Mouse (Mus musculus) CH12.LX (cell line): ENCODE data around the gene Slc12a5. TPM values are rescaled to one million over a fixed set of nuclear protein-coding genes. Genes with fewer than 3 reads are reported as not detected.

Source experiments
- DNase-seq: peaks from one replicate; pipeline ENCODE4 v3.0.0-alpha.2; 2013; ENCODE audit errors: extremely low read depth
- H3K27ac ChIP-seq: 2 replicates; pipeline ENCODE4 v1.5.1; 2012; ENCODE audit warnings: low read depth, mild to moderate bottlenecking, control low read depth, moderate library complexity; ENCODE audit not compliant: insufficient read depth
- H3K27me3 ChIP-seq: replicated peaks from 2 replicates; pipeline ENCODE3; 2012; ENCODE audit warnings: inconsistent platforms
- H3K36me3 ChIP-seq, 2 experiments: replicated peaks in 1 of 2; 2 replicates each; pipeline versions ENCODE3 to v1.6.1; 2012; ENCODE audit warnings: inconsistent platforms in 1 of 2, low read length in 1 of 2, mild to moderate bottlenecking in 1 of 2, mixed read lengths in 1 of 2, moderate library complexity in 1 of 2; ENCODE audit not compliant: control insufficient read depth in 1 of 2, insufficient read depth in 1 of 2
- H3K4me1 ChIP-seq, 2 experiments: 2 replicates each; pipeline ENCODE4 v1.6.1; 2012; ENCODE audit warnings: inconsistent platforms in 1 of 2, moderate library complexity in 1 of 2; ENCODE audit not compliant: insufficient read depth in 2 of 2, control insufficient read depth in 1 of 2
- H3K4me2 ChIP-seq: 2 replicates; pipeline ENCODE4 v1.6.1; 2012; ENCODE audit warnings: low read depth, mild to moderate bottlenecking, control low read depth; ENCODE audit not compliant: poor library complexity, insufficient read depth, severe bottlenecking
- H3K4me3 ChIP-seq, 3 experiments: fragments of 150-350 bp in 1 of 3; sonication (generic) in 1 of 3; replicated peaks in 1 of 3; 2 replicates each; pipeline versions ENCODE3 to v1.5.1; 2011 to 2012; ENCODE audit warnings: low read depth in 2 of 3, low read length in 2 of 3, mild to moderate bottlenecking in 2 of 3, moderate library complexity in 2 of 3, control low read depth in 1 of 3, improper control_type of control experiment in 1 of 3, inconsistent platforms in 1 of 3, mixed read lengths in 1 of 3; ENCODE audit not compliant: poor library complexity in 1 of 3
- H3K79me2 ChIP-seq: replicated peaks from 2 replicates; pipeline ENCODE4 v1.6.1; 2012; ENCODE audit warnings: mild to moderate bottlenecking, moderate library complexity; ENCODE audit not compliant: control insufficient read depth, poor library complexity, insufficient read depth, severe bottlenecking; ENCODE audit errors: extremely low read depth
- H3K9ac ChIP-seq: 2 replicates; pipeline ENCODE4 v1.6.1; 2012; ENCODE audit warnings: low read depth, mild to moderate bottlenecking, control low read depth, moderate library complexity; ENCODE audit not compliant: insufficient read depth
- H3K9me3 ChIP-seq: replicated peaks from 2 replicates; pipeline ENCODE3; 2012; ENCODE audit warnings: low read length, inconsistent platforms, mixed read lengths
- CTCF ChIP-seq, 2 experiments: IDR thresholded peaks in 1 of 2; conservative IDR thresholded peaks in 1 of 2; 2 replicates each; pipeline ENCODE4 v1.5.1; 2011 to 2012; ENCODE audit warnings: low read depth in 2 of 2, low read length in 2 of 2, improper control_type of control experiment in 1 of 2, inconsistent platforms in 1 of 2, mild to moderate bottlenecking in 1 of 2, moderate library complexity in 1 of 2
- E2F4 ChIP-seq: IDR thresholded peaks from 2 replicates; pipeline ENCODE4 v1.6.1; 2011; ENCODE audit warnings: low read depth, low read length, improper control_type of control experiment; ENCODE audit not compliant: insufficient replicate concordance
- ELF1 ChIP-seq: IDR thresholded peaks from 2 replicates; pipeline ENCODE4 v1.6.1; 2014; ENCODE audit warnings: low read depth, mild to moderate bottlenecking, inconsistent platforms, low read length, improper control_type of control experiment
- EP300 ChIP-seq: IDR thresholded peaks from 2 replicates; pipeline ENCODE4 v1.6.1; 2011; ENCODE audit warnings: low read length, improper control_type of control experiment
- MAFK ChIP-seq: IDR thresholded peaks from 2 replicates; pipeline ENCODE4 v1.6.1; 2011; ENCODE audit warnings: low read length, improper control_type of control experiment; ENCODE audit not compliant: insufficient replicate concordance
- MAZ ChIP-seq: IDR thresholded peaks from 2 replicates; pipeline ENCODE4 v1.6.1; 2012; ENCODE audit warnings: low read depth, mild to moderate bottlenecking, inconsistent platforms, low read length, improper control_type of control experiment, moderate library complexity
- POLR2A ChIP-seq: IDR thresholded peaks from 2 replicates; pipeline ENCODE4 v1.6.1; 2011; ENCODE audit warnings: low read depth, mild to moderate bottlenecking, improper control_type of control experiment, low read length
- RCOR1 ChIP-seq: conservative IDR thresholded peaks from 2 replicates; pipeline ENCODE4 v1.6.1; 2012; ENCODE audit warnings: low read depth, mild to moderate bottlenecking, inconsistent platforms, low read length, improper control_type of control experiment
- TCF12 ChIP-seq: IDR thresholded peaks from 2 replicates; pipeline ENCODE4 v1.6.1; 2014; ENCODE audit warnings: low read depth, mild to moderate bottlenecking, inconsistent platforms, low read length, improper control_type of control experiment
- ZC3H11A ChIP-seq: IDR thresholded peaks from 2 replicates; pipeline ENCODE4 v1.6.1; 2012; ENCODE audit warnings: low read depth, mild to moderate bottlenecking, inconsistent platforms, low read length, improper control_type of control experiment
- dilution Hi-C: fragments of 300-500 bp; cut with MboI; formaldehyde crosslinking; loops from 2 replicates; pipeline ENCODE4 v1.14.3; 2020; ENCODE audit warnings: low sequenced_read_pairs; ENCODE audit not compliant: extremely low pct_unique_long_range_greater_than_20kb, extremely low pct_ligation_motif_present
- in situ Hi-C: fragments of 300-500 bp; cut with MboI; formaldehyde crosslinking; loops from 3 replicates; pipeline ENCODE4 v1.14.3; 2019; ENCODE audit warnings: low sequenced_read_pairs, low pct_ligation_motif_present, low pct_unique_long_range_greater_than_20kb, mixed read lengths
- polyA plus RNA-seq: library from polyadenylated mRNA; unstranded; fragments of >175 nt; gene quantifications from 2 replicates; pipeline ENCODE4 v1.2.1, GENCODE M21; 2012; ENCODE audit warnings: low read depth; ENCODE audit not compliant: insufficient read length
- total RNA-seq, 2 experiments: library from RNA; depleted of rRNA; stranded (reverse); fragments of 300-350 nt in 1 of 2; fragments of >200 nt in 1 of 2; gene quantifications; 2 replicates each; pipeline ENCODE4 v1.2.3; 2012 to 2014

Gene Slc12a5
- total and polyA plus RNA-seq, 3 experiments: 0.05 to 0.83 (median 0.30) TPM

GRCm38 (mm10) chr2:164947930-164948329 lies 12.7 kb upstream of the Slc12a5 start:
- dilution Hi-C loops: no loop called here
- peaks cover 6% of the 10 kb centered on the region for H3K9me3 ChIP-seq
- peaks cover 1 to 13% of the 10 kb centered on the region in 2 experiments; a peak in 3 of 4 replicates for H3K4me1 ChIP-seq
- in situ Hi-C loops: loop anchor here (10.0 kb wide), 1 partner anchor 417 kb away; the partner anchor contains the start of gene Zfp663
- H3K79me2 ChIP-seq: no peaks in the 10 kb centered on the region
- H3K9ac ChIP-seq: no peak overlapping the region
- H3K4me2 ChIP-seq: no peak overlapping the region
- no peak overlapping the region for H3K27ac ChIP-seq
- no peaks in the 10 kb centered on the region for H3K36me3 ChIP-seq
- H3K27me3 ChIP-seq: peaks cover 62% of the 10 kb centered on the region
- no peak overlapping the region for H3K4me3 ChIP-seq
- TF ChIP-seq EP300: no peak
- no peak for TF ChIP-seq E2F4
- TF ChIP-seq MAFK: peak; percentile 45; the same call in 1 of the 2 replicates
- TF ChIP-seq, all 38 proteins: peak for 1
- DNase-seq: no peak

- no peak overlapping the region for H3K4me3 ChIP-seq
- in situ Hi-C loops: loop anchor here (10.0 kb wide), 1 partner anchor 416 kb away; the partner anchor contains the start of gene Zfp663
- H3K27ac ChIP-seq: no peak overlapping the region
- no peak overlapping the region for H3K9ac ChIP-seq
- peaks cover 72% of the 10 kb centered on the region for H3K27me3 ChIP-seq
- TF ChIP-seq ZC3H11A: no peak
- no peak for TF ChIP-seq POLR2A
- no peak for TF ChIP-seq ELF1
- no peak for TF ChIP-seq MAZ
- TF ChIP-seq TCF12: no peak
- TF ChIP-seq MAFK: no peak
- TF ChIP-seq, all 38 proteins: peak for 0
- Histone ChIP-seq H3K79me2 (no peaks in the 10 kb centered on the region), H3K36me3 (no peaks in the 10 kb centered on the region), H3K9me3 (peaks cover 6% of the 10 kb centered on the region), H3K4me1 (peaks cover 3 to 11% of the 10 kb centered on the region in 2 experiments; a peak in 3 of 4 replicates), H3K4me2 (no peak overlapping the region)
- dilution Hi-C loops: no loop called here
- no peak for DNase-seq
These were observed 11.6 kb upstream of the Slc12a5 start for GRCm38 (mm10) chr2:164948962-164949361.

DNA sequence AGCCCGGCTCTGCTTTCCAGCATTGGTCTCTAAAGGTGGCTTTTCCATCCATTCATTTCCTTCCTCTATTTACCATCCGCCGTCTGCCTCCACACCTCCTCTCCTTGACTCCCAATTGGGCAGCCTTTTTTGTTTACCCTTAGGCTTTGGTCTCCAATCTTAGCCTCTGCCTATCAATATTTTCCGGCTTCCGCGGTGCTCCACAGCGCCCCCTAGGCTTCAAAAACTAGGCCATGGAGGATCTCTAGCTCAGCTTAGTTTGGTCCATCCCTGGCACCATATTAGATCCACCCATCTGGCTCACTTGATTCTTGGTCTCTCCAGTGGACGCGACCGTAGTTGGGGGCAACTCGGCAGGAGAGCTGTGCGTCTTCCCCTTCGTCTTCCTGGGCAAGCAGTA lies 10.1 kb upstream of the Slc12a5 start:
- Histone ChIP-seq H3K27ac (no peak overlapping the region), H3K27me3 (peaks cover 80% of the 10 kb centered on the region), H3K79me2 (no peaks in the 10 kb centered on the region), H3K4me2 (no peak overlapping the region), H3K4me3 (no peak overlapping the region), H3K9me3 (peaks cover 15% of the 10 kb centered on the region), H3K9ac (no peak overlapping the region), H3K4me1 (peaks cover 3 to 11% of the 10 kb centered on the region in 2 experiments; a peak in 3 of 4 replicates), H3K36me3 (no peaks in the 10 kb centered on the region)
- dilution Hi-C loops (no loop called here), in situ Hi-C loops (loop anchor here (10.0 kb wide), 1 partner anchor 334 kb away; the partner anchor contains the start of gene Slc35c2)
- DNase-seq: no peak
- TF ChIP-seq RCOR1: no peak
- peak in 1 of 2 experiments; percentile 51; a peak in 2 of 4 replicates for TF ChIP-seq CTCF (conservative IDR thresholded peaks at IDR 0.05 in 1 of 2, IDR thresholded peaks at IDR 0.05 in 1 of 2; ENCODE audit: low read depth in 2 of 2, low read length in 2 of 2)
